Mouse (Mus musculus) heart, embryonic 10.5 days (tissue): ENCODE measurements around the gene Txlna. TPM values are rescaled to one million over a fixed set of nuclear protein-coding genes. Genes with fewer than 3 reads are reported as not detected.

Source experiments
- DNase-seq: peaks from one replicate; pipeline ENCODE4 v3.0.0-alpha.2; 2017; ENCODE audit warnings: low spot score
- H3K27ac ChIP-seq: fragments of 300-500 bp; sonication (generic); 2 replicates; pipeline ENCODE4 v1.5.1; 2016; ENCODE audit warnings: mild to moderate bottlenecking
- H3K27me3 ChIP-seq: fragments of 300-500 bp; sonication (generic); 2 replicates; pipeline ENCODE4 v1.6.1; 2016; ENCODE audit warnings: mild to moderate bottlenecking; ENCODE audit not compliant: poor library complexity, insufficient read depth, severe bottlenecking
- H3K36me3 ChIP-seq: fragments of 300-500 bp; sonication (generic); 2 replicates; pipeline ENCODE4 v1.6.1; 2016; ENCODE audit warnings: mild to moderate bottlenecking, moderate library complexity
- H3K4me1 ChIP-seq: fragments of 300-500 bp; sonication (generic); 2 replicates; pipeline ENCODE4 v1.6.1; 2016; ENCODE audit warnings: mild to moderate bottlenecking
- H3K4me3 ChIP-seq: fragments of 300-500 bp; sonication (generic); 2 replicates; pipeline ENCODE4 v1.5.1; 2016; ENCODE audit warnings: mild to moderate bottlenecking, moderate library complexity
- H3K9me3 ChIP-seq: fragments of 300-500 bp; sonication (generic); 2 replicates; pipeline ENCODE4 v1.6.1; 2016; ENCODE audit warnings: mild to moderate bottlenecking, moderate library complexity
- WGBS: fragments of 180-500 bp; shearing (Covaris S2); methylation state at CpG from one replicate; pipeline ENCODE4 v1.1.7; 2016; 5-methylcytosine and 5-hydroxymethylcytosine counted together
- polyA plus RNA-seq: library from polyadenylated mRNA; unstranded; fragments of >200 nt; fragmentation: Nextera tagmentation; extraction: Ambion mirVana; gene quantifications from 2 replicates; pipeline ENCODE4 v1.2.1, GENCODE M21; 2016

Gene Txlna
- polyA plus RNA-seq, 1 experiment from 2014 or later = 71.7 TPM

GRCm38 (mm10) chr4:129609139-129609631 is 31.7 kb downstream of the Txlna start:
- no peak for DNase-seq
- no peaks in the 10 kb centered on the region for H3K27me3 ChIP-seq
- H3K36me3 ChIP-seq = peaks cover 57% of the 10 kb centered on the region
- H3K9me3 ChIP-seq = no peaks in the 10 kb centered on the region
- H3K4me3 ChIP-seq = no peak overlapping the region
- H3K27ac ChIP-seq = no peak overlapping the region
- 0 out of 2 replicates have a peak, but pooled peaks cover 6% of the 10 kb centered on the region for H3K4me1 ChIP-seq
- 82% methylated on average over 12 of the region's 12 CpGs for WGBS

GRCm38 (mm10) chr4:129608426-129609025 is 32.3 kb downstream of the Txlna start:
- DNase-seq = peak; percentile 94
- no peaks in the 10 kb centered on the region for H3K9me3 ChIP-seq
- 38% methylated on average over 7 of the region's 7 CpGs for WGBS
- H3K4me3 ChIP-seq = no peak overlapping the region
- peaks cover 62% of the 10 kb centered on the region for H3K36me3 ChIP-seq
- 0 out of 2 replicates have a peak, but pooled peaks cover 6% of the 10 kb centered on the region for H3K4me1 ChIP-seq
- H3K27me3 ChIP-seq = no peaks in the 10 kb centered on the region
- peak overlapping the region; percentile 23; the same call in 1 of the 2 replicates for H3K27ac ChIP-seq

- H3K36me3 ChIP-seq = peaks cover 62% of the 10 kb centered on the region
- under 1% methylated on average over 71 of the region's 74 CpGs for WGBS
These were observed 40.4 kb downstream of the Txlna start, which contains the start of the genes Eif3i and Tmem234 for GRCm38 (mm10) chr4:129600233-129601158. Gene Eif3i (minus strand): TSS chr4:129600648. Gene Tmem234 (plus strand): TSS chr4:129600668.

GRCm38 (mm10) chr4:129588865-129589264 is 52.0 kb downstream of the Txlna start:
- Histone ChIP-seq H3K27ac (0 out of 2 replicates have a peak overlapping the region, but pooled peaks have one; percentile 6), H3K4me3 (no peak overlapping the region), H3K9me3 (no peaks in the 10 kb centered on the region), H3K36me3 (peaks cover 40% of the 10 kb centered on the region), H3K27me3 (no peaks in the 10 kb centered on the region), H3K4me1 (peaks cover 16% of the 10 kb centered on the region)
- 61% methylated on average over 4 of the region's 4 CpGs for WGBS
- no peak for DNase-seq

More at GRCm38 (mm10) chr4:129600233-129601158, 40.4 kb downstream of the Txlna start, which contains the start of the genes Eif3i and Tmem234:
- peak within 1 kb of the TSS; percentile 96 for H3K27ac ChIP-seq
- peak within 1 kb of the TSS; percentile 93 for H3K4me3 ChIP-seq
- DNase-seq = peak; percentile 94
- H3K4me1 ChIP-seq = peaks cover 34% of the 10 kb centered on the region
- H3K9me3 ChIP-seq = no peaks in the 10 kb centered on the region
- H3K27me3 ChIP-seq = no peaks in the 10 kb centered on the region

GRCm38 (mm10) chr4:129586943-129587342 is 53.9 kb downstream of the Txlna start:
- Histone ChIP-seq H3K4me3 (no peak overlapping the region), H3K27me3 (no peaks in the 10 kb centered on the region), H3K27ac (no peak overlapping the region), H3K4me1 (peaks cover 16% of the 10 kb centered on the region), H3K9me3 (no peaks in the 10 kb centered on the region), H3K36me3 (peaks cover 21% of the 10 kb centered on the region)
- 74% methylated on average over 1 of the region's 1 CpGs for WGBS
- DNase-seq = no peak

GRCm38 (mm10) chr4:129585773-129586172 is 55.1 kb downstream of the Txlna start:
- Histone ChIP-seq H3K27ac (peak overlapping the region; percentile 83), H3K36me3 (peaks cover 9% of the 10 kb centered on the region), H3K9me3 (no peaks in the 10 kb centered on the region), H3K4me3 (peak overlapping the region; percentile 68), H3K4me1 (peaks cover 16% of the 10 kb centered on the region), H3K27me3 (no peaks in the 10 kb centered on the region)
- DNase-seq = no peak
- WGBS = 75% methylated on average over 9 of the region's 9 CpGs

GRCm38 (mm10) chr4:129584884-129585608 is 55.8 kb downstream of the Txlna start:
- Histone ChIP-seq H3K4me3 (peak overlapping the region; percentile 68), H3K36me3 (peaks cover 2% of the 10 kb centered on the region), H3K27me3 (no peaks in the 10 kb centered on the region), H3K4me1 (peaks cover 16% of the 10 kb centered on the region), H3K27ac (peak overlapping the region; percentile 83), H3K9me3 (no peaks in the 10 kb centered on the region)
- DNase-seq = peak; percentile 94
- WGBS = 2% methylated on average over 36 of the region's 36 CpGs

GRCm38 (mm10) chr4:129584370-129584769 is 56.5 kb downstream of the Txlna start:
- H3K4me1 ChIP-seq = peaks cover 15% of the 10 kb centered on the region
- no peaks in the 10 kb centered on the region for H3K27me3 ChIP-seq
- no peak for DNase-seq
- peak overlapping the region; percentile 83 for H3K27ac ChIP-seq
- no peaks in the 10 kb centered on the region for H3K36me3 ChIP-seq
- WGBS = 64% methylated on average over 1 of the region's 1 CpGs
- peak overlapping the region; percentile 68 for H3K4me3 ChIP-seq
- no peaks in the 10 kb centered on the region for H3K9me3 ChIP-seq

- H3K9me3 ChIP-seq = no peaks in the 10 kb centered on the region
- no peak overlapping the region for H3K4me3 ChIP-seq
- DNase-seq = no peak
- WGBS = 83% methylated on average over 1 of the region's 1 CpGs
- H3K4me1 ChIP-seq = peaks cover 10% of the 10 kb centered on the region
- H3K27me3 ChIP-seq = peaks cover 7% of the 10 kb centered on the region; the same call in 1 of the 2 replicates
- H3K27ac ChIP-seq = no peak overlapping the region
- no peaks in the 10 kb centered on the region for H3K36me3 ChIP-seq
These were observed 58.6 kb downstream of the Txlna start for GRCm38 (mm10) chr4:129582251-129582650.

GRCm38 (mm10) chr4:129580347-129580746 is 60.5 kb downstream of the Txlna start:
- no peak for DNase-seq
- H3K27me3 ChIP-seq = peaks cover 10% of the 10 kb centered on the region; the same call in 1 of the 2 replicates
- H3K9me3 ChIP-seq = no peaks in the 10 kb centered on the region
- H3K4me1 ChIP-seq = peaks cover 13% of the 10 kb centered on the region
- H3K4me3 ChIP-seq = no peak overlapping the region
- WGBS = 64% methylated on average over 7 of the region's 7 CpGs
- H3K36me3 ChIP-seq = no peaks in the 10 kb centered on the region
- H3K27ac ChIP-seq = peak overlapping the region; percentile 59

GRCm38 (mm10) chr4:129578466-129578865 is 62.4 kb downstream of the Txlna start, which contains the start of gene Fam167b:
Gene Fam167b (minus strand): TSS chr4:129578549.
- no peak for DNase-seq
- Histone ChIP-seq H3K36me3 (no peaks in the 10 kb centered on the region), H3K4me3 (no peak within 1 kb of the TSS), H3K27me3 (peaks cover 10% of the 10 kb centered on the region; the same call in 1 of the 2 replicates), H3K9me3 (no peaks in the 10 kb centered on the region), H3K4me1 (peaks cover 8% of the 10 kb centered on the region), H3K27ac (peak within 1 kb of the TSS; percentile 43; the same call in 1 of the 2 replicates)
- WGBS = 67% methylated on average over 5 of the region's 5 CpGs

- Histone ChIP-seq H3K9me3 (no peaks in the 10 kb centered on the region), H3K4me3 (no peak overlapping the region), H3K27me3 (peaks cover 10% of the 10 kb centered on the region; the same call in 1 of the 2 replicates), H3K4me1 (peaks cover 16% of the 10 kb centered on the region), H3K36me3 (no peaks in the 10 kb centered on the region), H3K27ac (0 out of 2 replicates have a peak overlapping the region, but pooled peaks have one; percentile 43)
- WGBS = 78% methylated on average over 7 of the region's 7 CpGs
- DNase-seq = no peak
These were observed 63.2 kb downstream of the Txlna start for GRCm38 (mm10) chr4:129577688-129578087.
